Mouse (Mus musculus): ENCODE measurements at regions not wholly inside any gene's neighbourhood (a gene's known extent, or its start where the extent isn't known, plus 50 kb on each side); places are given as distances from the start of the nearest gene placed in this dataset.
"Not testable (repeated sequence)": the region's sequence is repeated elsewhere in the genome, so short reads cannot be mapped to it uniquely, and the experiment has no call there.

- DNase-seq (ENCODE audit: extremely low spot score, low spot score) = not testable (repeated sequence)
Observed at GRCm38 (mm10) chr13:107774499-107774898, 269.7 kb upstream of the Smim15 start.

GRCm38 (mm10) chr13:107767262-107767624, 277.0 kb upstream of the Smim15 start:
- DNase-seq (ENCODE audit: extremely low spot score, low spot score) = no peak

GRCm38 (mm10) chr13:107766397-107767261, 277.6 kb upstream of the Smim15 start:
- DNase-seq (ENCODE audit: extremely low spot score, low spot score) = no peak

- no peak for DNase-seq (ENCODE audit: extremely low spot score, low spot score)
Observed at GRCm38 (mm10) chr13:107763911-107764310, 280.3 kb upstream of the Smim15 start.

GRCm38 (mm10) chr13:107760511-107760910, 283.7 kb upstream of the Smim15 start:
- no peak for DNase-seq (ENCODE audit: extremely low spot score, low spot score)

GRCm38 (mm10) chr13:107758327-107759095, 285.7 kb upstream of the Smim15 start:
- no peak for DNase-seq (ENCODE audit: extremely low spot score, low spot score)

GRCm38 (mm10) chr13:107752745-107753144, 291.5 kb upstream of the Smim15 start:
- no peak for DNase-seq (ENCODE audit: extremely low spot score, low spot score)

GRCm38 (mm10) chr13:107743464-107744218, 300.6 kb upstream of the Smim15 start:
- DNase-seq (ENCODE audit: extremely low spot score, low spot score) = peak; percentile 29

- no peak for DNase-seq (ENCODE audit: extremely low spot score, low spot score)
Observed at GRCm38 (mm10) chr13:107736581-107736980, 307.7 kb upstream of the Smim15 start.

- no peak for DNase-seq (ENCODE audit: extremely low spot score, low spot score)
Observed at GRCm38 (mm10) chr13:107734161-107734905, 309.9 kb upstream of the Smim15 start.

GRCm38 (mm10) chr13:107730976-107731375, 313.3 kb upstream of the Smim15 start:
- no peak for DNase-seq (ENCODE audit: extremely low spot score, low spot score)

GRCm38 (mm10) chr13:107726491-107726890, 317.8 kb upstream of the Smim15 start:
- DNase-seq (ENCODE audit: extremely low spot score, low spot score) = no peak

GRCm38 (mm10) chr13:107721901-107722300, 322.3 kb upstream of the Smim15 start:
- DNase-seq (ENCODE audit: extremely low spot score, low spot score) = no peak

- DNase-seq (ENCODE audit: extremely low spot score, low spot score) = no peak
Observed at GRCm38 (mm10) chr13:107720874-107721574, 323.2 kb upstream of the Smim15 start.

GRCm38 (mm10) chr13:107718973-107719620, 325.1 kb upstream of the Smim15 start:
- no peak for DNase-seq (ENCODE audit: extremely low spot score, low spot score)

GRCm38 (mm10) chr13:107715616-107716015, 328.6 kb upstream of the Smim15 start:
- no peak for DNase-seq (ENCODE audit: extremely low spot score, low spot score)

GRCm38 (mm10) chr13:107714001-107714400, 330.2 kb upstream of the Smim15 start:
- no peak for DNase-seq (ENCODE audit: extremely low spot score, low spot score)

- DNase-seq (ENCODE audit: extremely low spot score, low spot score) = no peak
Observed at GRCm38 (mm10) chr13:107711341-107711994, 332.8 kb upstream of the Smim15 start.

- DNase-seq (ENCODE audit: extremely low spot score, low spot score) = no peak
Observed at GRCm38 (mm10) chr13:107710368-107710767, 333.9 kb upstream of the Smim15 start.

Measured in neural tube, embryonic 10.5 days (tissue).